Comparison of ENCODE assay signal across 10 mouse cellular contexts in the genomic region with DNA sequence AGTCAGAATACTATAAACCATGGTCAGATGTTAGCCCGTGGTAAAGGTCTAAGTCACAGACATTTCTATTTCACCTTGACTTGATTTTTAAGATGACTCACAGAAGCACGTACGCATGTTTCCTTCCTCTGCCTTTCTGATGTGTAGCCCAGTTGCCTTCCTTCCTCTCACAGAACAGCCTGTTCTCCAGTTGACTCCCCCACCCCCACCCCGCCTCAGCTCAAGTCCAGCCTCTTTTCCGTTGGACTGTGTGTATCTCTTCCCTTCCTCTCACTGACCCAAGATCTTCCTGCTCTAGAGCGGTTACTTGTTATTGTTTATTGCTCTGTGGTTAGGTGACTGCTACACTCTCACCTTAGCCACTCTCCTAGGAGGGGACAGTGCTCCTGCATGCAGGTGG. TPM values are rescaled to one million over a fixed set of nuclear protein-coding genes. Genes with fewer than 3 reads are reported as not detected.
DNase-seq lines count a peak whose midpoint lies in the region; ATAC-seq and TF ChIP-seq lines count a peak whose summit lies in the region.
"Had no signal": no experiment of that assay in that cellular context is flagged by ENCODE, and none has a peak within 500 bp of the region (broad histone marks: within the 10 kb centered on the region; RNA-seq: fewer than 3 reads in every experiment).

No protein-coding gene starts in this region.

- DNase-seq in lung, adult 18-20 months, result peak; percentile 60 to 72
- DNase-seq in lung, adult 2 months, result no peak
- peak; percentile 70 for DNase-seq in heart, postnatal 0 days (ENCODE audit: low spot score)
- DNase-seq in liver, embryonic 11.5 days (ENCODE audit: low spot score), result no peak
- DNase-seq in urinary bladder, adult 2 months (ENCODE audit: low spot score), result no peak
- no peak for DNase-seq in spleen, postnatal 14 days (ENCODE audit: low spot score in 2 of 2)
- DNase-seq: thymus, postnatal 14 days had no signal

- peaks cover 52% of the 10 kb centered on the region for H3K36me3 ChIP-seq in heart, postnatal 0 days (replicated peaks; ENCODE audit: control insufficient read depth, insufficient read depth, low read length)
- H3K36me3 ChIP-seq in liver, embryonic 11.5 days (ENCODE audit: control insufficient read depth, insufficient read depth, low read length), result peaks cover 4% of the 10 kb centered on the region; the same call in 1 of the 2 replicates

- TF ChIP-seq EP300 in heart, postnatal 0 days (IDR thresholded peaks at IDR 0.05; ENCODE audit: low read depth), result peak; percentile 94

- no peak overlapping the region for H3K4me3 ChIP-seq in lung, adult 2 months (replicated peaks; ENCODE audit: extremely low read depth, low read depth, low read length)
- no peak overlapping the region for H3K4me3 ChIP-seq in heart, postnatal 0 days (ENCODE audit: low read depth, low read length)
- H3K4me3 ChIP-seq in liver, embryonic 11.5 days (ENCODE audit: low read depth, low read length), result no peak overlapping the region

- WGBS in lung, adult 2 months, result 39% methylated on average over 6 of the region's 6 CpGs
- 56% methylated on average over 6 of the region's 6 CpGs for WGBS in heart, postnatal 0 days
- WGBS in liver, embryonic 11.5 days, result 40% methylated on average over 6 of the region's 6 CpGs

- H3K27me3 ChIP-seq in heart, postnatal 0 days (ENCODE audit: control insufficient read depth, insufficient read depth, low read length), result no peaks in the 10 kb centered on the region
- H3K27me3 ChIP-seq in liver, embryonic 11.5 days (replicated peaks; ENCODE audit: control insufficient read depth, insufficient read depth, low read length), result no peaks in the 10 kb centered on the region

- no peak overlapping the region for H3K9ac ChIP-seq in heart, postnatal 0 days (replicated peaks; ENCODE audit: low read depth, low read length)
- H3K9ac ChIP-seq in liver, embryonic 11.5 days (ENCODE audit: low read depth, low read length), result no peak overlapping the region

- ATAC-seq in heart, postnatal 0 days (ENCODE audit: insufficient read depth, low read depth), result peak; percentile 27; the same call in 1 of the 2 replicates
- ATAC-seq in liver, embryonic 11.5 days (replicated peaks; ENCODE audit: low FRiP score), result peak; percentile 67
- peak; percentile 69 for ATAC-seq in megakaryocyte progenitor cell, adult 5-6 weeks (replicated peaks; ENCODE audit: poor library complexity)
- ATAC-seq in erythroid progenitor cell, adult 5-6 weeks (replicated peaks; ENCODE audit: low FRiP score, poor library complexity, severe bottlenecking), result no peak

- peaks cover 15% of the 10 kb centered on the region for H3K4me1 ChIP-seq in lung, adult 2 months (ENCODE audit: control insufficient read depth, insufficient read depth, low read length)
- H3K4me1 ChIP-seq in heart, postnatal 0 days (ENCODE audit: control insufficient read depth, insufficient read depth), result peaks cover 7% of the 10 kb centered on the region
- peaks cover 8% of the 10 kb centered on the region for H3K4me1 ChIP-seq in liver, embryonic 11.5 days (replicated peaks; ENCODE audit: control insufficient read depth, insufficient read depth, low read length)

- no peaks in the 10 kb centered on the region for H3K9me3 ChIP-seq in heart, postnatal 0 days (replicated peaks; ENCODE audit: control insufficient read depth, low read length)
- no peaks in the 10 kb centered on the region for H3K9me3 ChIP-seq in liver, embryonic 11.5 days (ENCODE audit: control insufficient read depth, low read length)

- TF ChIP-seq POLR2A in lung, adult 2 months (IDR thresholded peaks at IDR 0.05; ENCODE audit: borderline replicate concordance, extremely low read depth, low read depth, low read length), result no peak

- H3K27ac ChIP-seq in heart, postnatal 0 days (ENCODE audit: low read depth), result peak overlapping the region; percentile 69
- H3K27ac ChIP-seq in liver, embryonic 11.5 days (ENCODE audit: low read depth, low read length), result peak overlapping the region; percentile 50

- TF ChIP-seq CTCF in lung, adult 2 months (IDR thresholded peaks at IDR 0.05; ENCODE audit: insufficient read depth, low read length), result no peak
- no peak for TF ChIP-seq CTCF in heart, postnatal 0 days (IDR thresholded peaks at IDR 0.05; ENCODE audit: low read depth)

- no peak overlapping the region for H3K4me2 ChIP-seq in heart, postnatal 0 days (ENCODE audit: low read depth, low read length)
- H3K4me2 ChIP-seq in liver, embryonic 11.5 days, result peak overlapping the region; percentile 34; the same call in 1 of the 2 replicates
- H3K4me2 ChIP-seq: midbrain, embryonic 11.5 days had no signal

RNA-seq across cellular contexts. Expression of a gene that starts 49.5 kb away (rescaled TPM):
- not detected in 2 replicates for polyA plus RNA-seq in lung, adult 2 months (2012; rRNA removed)
- not detected in 2 replicates for total RNA-seq in heart, postnatal 0 days (2014; rRNA removed; ENCODE audit: low replicate concordance)
- not detected in 2 replicates for polyA plus RNA-seq in heart, postnatal 0 days (2015; fragmentation: Nextera tagmentation; extraction: Ambion mirVana)
- polyA plus RNA-seq in liver, embryonic 11.5 days (2014; fragmentation: Nextera tagmentation; extraction: Ambion mirVana), result not detected in 2 replicates
- not detected in 2 replicates for total RNA-seq in megakaryocyte progenitor cell, adult 5-6 weeks (2015)
- total RNA-seq in megakaryocyte progenitor cell, adult 5-6 weeks (2017), result not detected in 2 replicates
- not detected in 2 replicates for polyA plus RNA-seq in urinary bladder, adult 2 months (2012; rRNA removed)
- not detected in 2 replicates for total RNA-seq in erythroid progenitor cell, adult 5-6 weeks (2015; ENCODE audit: low replicate concordance)
- not detected in 2 replicates for total RNA-seq in erythroid progenitor cell, adult 5-6 weeks (2017; ENCODE audit: low replicate concordance)
- polyA plus RNA-seq: midbrain, embryonic 11.5 days had no signal

RNA-seq across cellular contexts. Expression of a gene that starts 54.0 kb away (rescaled TPM):
- polyA plus RNA-seq in lung, adult 2 months (2012; rRNA removed), result 0.94 and 1.8 TPM in 2 replicates
- 15.8 and 22.4 TPM in 2 replicates for total RNA-seq in heart, postnatal 0 days (2014; rRNA removed; ENCODE audit: low replicate concordance)
- polyA plus RNA-seq in heart, postnatal 0 days (2015; fragmentation: Nextera tagmentation; extraction: Ambion mirVana), result 8.7 and 9.9 TPM in 2 replicates
- polyA plus RNA-seq in liver, embryonic 11.5 days (2014; fragmentation: Nextera tagmentation; extraction: Ambion mirVana), result 20.5 and 30.0 TPM in 2 replicates
- 36.1 and 52.9 TPM in 2 replicates for total RNA-seq in megakaryocyte progenitor cell, adult 5-6 weeks (2015)
- 37.4 and 45.7 TPM in 2 replicates for total RNA-seq in megakaryocyte progenitor cell, adult 5-6 weeks (2017)
- 5.7 and 6.6 TPM in 2 replicates for polyA plus RNA-seq in urinary bladder, adult 2 months (2012; rRNA removed)
- 141 and 238 TPM in 2 replicates for total RNA-seq in erythroid progenitor cell, adult 5-6 weeks (2015; ENCODE audit: low replicate concordance)
- total RNA-seq in erythroid progenitor cell, adult 5-6 weeks (2017; ENCODE audit: low replicate concordance), result 172 and 270 TPM in 2 replicates

Comparison
In these comparisons a context has a peak if more than half of its experiments do, and no peak if none do; other contexts are left out.
1. DNase-seq: peak in lung, adult 18-20 months (2 of 2) and heart, postnatal 0 days (single experiment); none in lung, adult 2 months (single experiment), liver, embryonic 11.5 days (single experiment), urinary bladder, adult 2 months (single experiment) and spleen, postnatal 14 days (0 of 2).